9 mouse cellular contexts compared by ENCODE assay signal in the genomic region with DNA sequence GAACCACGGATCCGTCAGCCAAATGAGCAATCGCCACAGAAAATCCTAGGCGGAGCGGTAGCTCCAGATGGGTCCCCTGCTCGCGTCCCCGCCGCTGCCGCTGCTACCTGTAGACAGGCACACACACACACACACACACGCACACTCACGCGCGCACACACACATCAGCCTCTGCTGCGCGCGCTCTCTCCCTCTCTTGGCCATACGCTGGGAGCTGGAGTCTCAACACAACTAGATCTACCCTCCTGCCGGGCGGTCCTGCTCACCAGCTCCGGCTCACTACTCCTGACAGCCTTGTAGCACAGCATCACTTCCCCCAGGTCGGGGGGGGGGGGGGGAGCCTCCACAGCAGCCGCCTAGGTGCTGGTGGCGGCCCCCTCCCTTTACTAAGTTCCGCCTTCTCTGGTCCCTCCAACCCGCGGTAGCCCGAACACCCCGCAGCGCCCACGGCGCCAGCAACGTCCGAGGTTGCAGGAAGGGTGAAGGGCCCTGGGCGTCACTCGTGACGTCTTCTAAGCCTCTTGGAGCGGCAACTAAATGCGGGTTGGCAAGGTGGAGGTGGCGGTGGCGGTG. TPM values are rescaled to one million over a fixed set of nuclear protein-coding genes. Genes with fewer than 3 reads are reported as not detected.
DNase-seq lines count a peak whose midpoint lies in the region; ATAC-seq lines count a peak whose summit lies in the region.
"Had no signal": no experiment of that assay in that cellular context is flagged by ENCODE, and none has a peak within 500 bp of the region (broad histone marks: within the 10 kb centered on the region; RNA-seq: fewer than 3 reads in every experiment).

No protein-coding gene starts in this region.

- H3K4me1 ChIP-seq in midbrain, embryonic 16.5 days (ENCODE audit: control insufficient read depth, insufficient read depth, low read length): peaks cover 9% of the 10 kb centered on the region; the same call in 1 of the 2 replicates

- no peaks in the 10 kb centered on the region for H3K27me3 ChIP-seq in midbrain, embryonic 16.5 days (ENCODE audit: control insufficient read depth, insufficient read depth, low read depth, low read length)

- peak overlapping the region; percentile 84 for H3K4me3 ChIP-seq in midbrain, embryonic 16.5 days (ENCODE audit: low read depth, low read length)

- peak; percentile 68 for ATAC-seq in midbrain, embryonic 16.5 days
- no peak for ATAC-seq in CD4-positive, CD25-positive, alpha-beta regulatory T cell, adult 4 months

- peak; percentile 68 for DNase-seq in heart, adult 11 months
- no peak for DNase-seq in heart, postnatal 25 days (ENCODE audit: low spot score)
- peak; percentile 9 for DNase-seq in cerebellum, adult 11-12 months
- DNase-seq in forelimb bud, embryonic 11.5 days (ENCODE audit: low read depth, low spot score): peak; percentile 31
- peak; percentile 54 to 65 for DNase-seq in left cerebral cortex, adult 18-20 months (ENCODE audit: low spot score in 2 of 2)
- no peak for DNase-seq in spleen, adult 12 weeks (ENCODE audit: low spot score)

- no peaks in the 10 kb centered on the region for H3K36me3 ChIP-seq in midbrain, embryonic 16.5 days (ENCODE audit: control insufficient read depth, insufficient read depth, low read length)

- peak overlapping the region; percentile 70 for H3K27ac ChIP-seq in midbrain, embryonic 16.5 days (ENCODE audit: low read length)

- H3K9ac ChIP-seq in midbrain, embryonic 16.5 days (ENCODE audit: low read depth, low read length): peak overlapping the region; percentile 85

- intact Hi-C loops in heart, postnatal 25 days (cut with DNase I): no loop called here

- H3K9me3 ChIP-seq in midbrain, embryonic 16.5 days (replicated peaks; ENCODE audit: control insufficient read depth, low read length, poor library complexity, severe bottlenecking): no peaks in the 10 kb centered on the region

- 0% methylated on average over 39 of the region's 41 CpGs for WGBS in midbrain, embryonic 16.5 days

- peak overlapping the region; percentile 79 for H3K4me2 ChIP-seq in midbrain, embryonic 16.5 days (ENCODE audit: low read length)

RNA-seq across cellular contexts. Expression of a gene that starts 1.1 kb away (rescaled TPM):
- total RNA-seq in heart, postnatal 25 days (2021): not detected
- 100 to 1,000 TPM in 1 of 2 experiments, 10 to 100 TPM in 1; 97.0 to 103 TPM for total RNA-seq in left cerebral cortex, adult 18-20 months (2021)
- 30.6 and 34.4 TPM in 2 replicates for polyA plus RNA-seq in midbrain, embryonic 16.5 days (2015; fragmentation: Nextera tagmentation; extraction: Ambion mirVana)
- polyA plus RNA-seq in CD4-positive, CD25-positive, alpha-beta regulatory T cell, adult 4 months (2017; shearing (Covaris generic)): under 1 TPM in 1 of 2 experiments, not detected in 1; 0.06 TPM
- polyA plus RNA-seq: C2C12 had no signal

Comparison
In these comparisons a context has a peak if more than half of its experiments do, and no peak if none do; other contexts are left out.
1. DNase-seq: peak in heart, adult 11 months (single experiment), cerebellum, adult 11-12 months (single experiment), forelimb bud, embryonic 11.5 days (single experiment) and left cerebral cortex, adult 18-20 months (2 of 2); none in heart, postnatal 25 days (single experiment) and spleen, adult 12 weeks (single experiment).
2. RNA of a gene that starts 1.1 kb away (total RNA-seq): 97.0 to 103 TPM in left cerebral cortex, adult 18-20 months; not detected in heart, postnatal 25 days; every median in the first group is over 10 times any median in the second.